Mouse (Mus musculus): ENCODE measurements around the gene Grm7.

Gene Grm7

GRCm38 (mm10) chr6:110982013-110982412 is 336.6 kb downstream of the Grm7 start:
- DNase-seq (ENCODE audit: low spot score in 2 of 2), result no peak

GRCm38 (mm10) chr6:111039099-111039498 is 393.7 kb downstream of the Grm7 start:
- no peak for DNase-seq (ENCODE audit: low spot score in 2 of 2)

GRCm38 (mm10) chr6:111045896-111046295 is 400.5 kb downstream of the Grm7 start:
- DNase-seq (ENCODE audit: low spot score in 2 of 2), result no peak

GRCm38 (mm10) chr6:111049247-111049646 is 403.9 kb downstream of the Grm7 start:
- DNase-seq (ENCODE audit: low spot score in 2 of 2), result no peak

GRCm38 (mm10) chr6:111054001-111054975 is 408.9 kb downstream of the Grm7 start:
- DNase-seq (ENCODE audit: low spot score in 2 of 2), result no peak

GRCm38 (mm10) chr6:111057798-111058197 is 412.4 kb downstream of the Grm7 start:
- no peak for DNase-seq (ENCODE audit: low spot score in 2 of 2)

GRCm38 (mm10) chr6:111060004-111060403 is 414.6 kb downstream of the Grm7 start:
- no peak for DNase-seq (ENCODE audit: low spot score in 2 of 2)

GRCm38 (mm10) chr6:111084569-111084968 is 439.2 kb downstream of the Grm7 start:
- DNase-seq (ENCODE audit: low spot score in 2 of 2), result no peak

- DNase-seq (ENCODE audit: low spot score in 2 of 2), result no peak
Observed at GRCm38 (mm10) chr6:111094818-111095217, 449.4 kb downstream of the Grm7 start.

- no peak for DNase-seq (ENCODE audit: low spot score in 2 of 2)
Observed at GRCm38 (mm10) chr6:111105485-111105884, 460.1 kb downstream of the Grm7 start.

- no peak for DNase-seq (ENCODE audit: low spot score in 2 of 2)
Observed at GRCm38 (mm10) chr6:111161037-111161436, 515.7 kb downstream of the Grm7 start.

GRCm38 (mm10) chr6:111195333-111195732 is 550.0 kb downstream of the Grm7 start:
- no peak for DNase-seq (ENCODE audit: low spot score in 2 of 2)

- no peak for DNase-seq (ENCODE audit: low spot score in 2 of 2)
Observed at GRCm38 (mm10) chr6:111221083-111221729, 575.8 kb downstream of the Grm7 start.

- no peak for DNase-seq (ENCODE audit: low spot score in 2 of 2)
Observed at GRCm38 (mm10) chr6:111255215-111255614, 609.8 kb downstream of the Grm7 start.

- no peak for DNase-seq (ENCODE audit: low spot score in 2 of 2)
Observed at GRCm38 (mm10) chr6:111256939-111257338, 611.6 kb downstream of the Grm7 start.

GRCm38 (mm10) chr6:111258256-111258655 is 612.9 kb downstream of the Grm7 start:
- DNase-seq (ENCODE audit: low spot score in 2 of 2), result no peak

GRCm38 (mm10) chr6:111261181-111261580 is 615.8 kb downstream of the Grm7 start:
- no peak for DNase-seq (ENCODE audit: low spot score in 2 of 2)

GRCm38 (mm10) chr6:111276657-111277056 is 631.3 kb downstream of the Grm7 start:
- no peak for DNase-seq (ENCODE audit: low spot score in 2 of 2)

- no peak for DNase-seq (ENCODE audit: low spot score in 2 of 2)
Observed at GRCm38 (mm10) chr6:111278516-111278915, 633.1 kb downstream of the Grm7 start.

- DNase-seq (ENCODE audit: low spot score in 2 of 2), result no peak
Observed at GRCm38 (mm10) chr6:111293505-111294001, 648.2 kb downstream of the Grm7 start.

GRCm38 (mm10) chr6:111303912-111304555 is 658.7 kb downstream of the Grm7 start:
- no peak for DNase-seq (ENCODE audit: low spot score in 2 of 2)

GRCm38 (mm10) chr6:111361681-111362080 is 716.3 kb downstream of the Grm7 start:
- DNase-seq (ENCODE audit: low spot score in 2 of 2), result no peak
